Mouse (Mus musculus) spleen, adult 12 weeks (tissue): ENCODE results near the gene AC124502.3.
A peak's percentile ranks its signal among the peaks of the same experiment; 100 is the strongest.
"Not testable (repeated sequence)": the region's sequence is repeated elsewhere in the genome, so short reads cannot be mapped to it uniquely, and the experiment has no call there.

Experiments used
- DNase-seq: peaks from one replicate; pipeline ENCODE4 v3.0.0; 2022; ENCODE audit warnings: low spot score

The AC124502.3 gene

DNA sequence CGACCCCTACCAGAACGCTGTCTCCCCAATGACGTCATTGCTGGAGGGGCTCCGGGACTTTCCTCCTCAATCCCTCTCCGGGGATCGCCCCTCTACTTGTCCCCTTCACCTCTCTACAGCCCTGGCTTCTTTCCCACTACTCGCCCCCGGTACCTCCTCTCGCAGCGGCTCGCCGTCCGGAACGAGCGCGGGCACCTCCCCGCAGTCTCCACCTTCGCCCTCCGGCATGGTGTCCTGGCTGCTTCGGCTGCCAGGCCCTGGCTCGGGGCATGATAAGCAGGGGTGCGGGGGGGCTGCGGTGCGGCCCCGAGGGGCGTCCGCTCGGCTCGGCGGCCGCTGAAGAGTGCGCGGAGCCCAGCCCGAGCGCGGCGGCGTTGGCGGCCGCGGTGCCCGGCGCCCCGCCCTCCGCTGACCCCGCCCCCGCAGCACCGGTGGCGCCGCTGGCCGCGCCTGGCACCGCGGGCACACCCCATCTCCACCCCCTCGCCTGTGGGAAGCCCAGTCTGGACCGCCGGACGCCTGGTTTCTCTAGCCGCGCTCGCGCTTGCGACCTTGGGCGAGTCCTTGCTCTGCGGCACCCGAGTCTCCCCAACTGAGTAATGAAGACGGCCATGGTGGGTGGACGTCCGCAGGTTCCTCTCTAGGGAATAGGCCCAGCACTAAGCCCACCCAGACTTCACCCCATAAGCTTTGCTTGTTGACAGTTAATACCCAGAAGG is 46.6 kb downstream of the AC124502.3 start, which contains the start of gene Tmem151a:
TSS of gene Tmem151a (minus strand) at position 387 of the 719 bp plus-strand sequence.
- DNase-seq = no peak

DNA sequence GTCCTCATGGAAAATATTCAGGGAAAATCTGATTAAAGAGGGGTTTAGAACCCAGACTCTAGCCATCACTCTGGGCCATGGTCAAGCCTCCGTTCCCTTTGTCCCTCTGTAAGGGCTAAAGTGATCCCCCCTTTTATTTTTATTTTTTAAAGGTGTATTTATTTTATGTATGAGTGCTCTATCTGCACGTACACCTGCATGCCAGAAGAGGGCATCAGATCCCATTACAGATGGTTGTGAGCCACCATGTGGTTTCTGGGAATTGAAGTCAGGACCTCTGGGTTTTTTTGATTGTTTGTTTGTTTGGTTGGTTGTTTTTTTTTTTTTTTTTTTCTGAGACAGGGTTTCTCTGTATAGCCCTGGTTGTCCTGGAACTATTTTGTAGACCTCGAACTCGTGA is 47.8 kb downstream of the AC124502.3 start:
- not testable (repeated sequence) for DNase-seq

DNA sequence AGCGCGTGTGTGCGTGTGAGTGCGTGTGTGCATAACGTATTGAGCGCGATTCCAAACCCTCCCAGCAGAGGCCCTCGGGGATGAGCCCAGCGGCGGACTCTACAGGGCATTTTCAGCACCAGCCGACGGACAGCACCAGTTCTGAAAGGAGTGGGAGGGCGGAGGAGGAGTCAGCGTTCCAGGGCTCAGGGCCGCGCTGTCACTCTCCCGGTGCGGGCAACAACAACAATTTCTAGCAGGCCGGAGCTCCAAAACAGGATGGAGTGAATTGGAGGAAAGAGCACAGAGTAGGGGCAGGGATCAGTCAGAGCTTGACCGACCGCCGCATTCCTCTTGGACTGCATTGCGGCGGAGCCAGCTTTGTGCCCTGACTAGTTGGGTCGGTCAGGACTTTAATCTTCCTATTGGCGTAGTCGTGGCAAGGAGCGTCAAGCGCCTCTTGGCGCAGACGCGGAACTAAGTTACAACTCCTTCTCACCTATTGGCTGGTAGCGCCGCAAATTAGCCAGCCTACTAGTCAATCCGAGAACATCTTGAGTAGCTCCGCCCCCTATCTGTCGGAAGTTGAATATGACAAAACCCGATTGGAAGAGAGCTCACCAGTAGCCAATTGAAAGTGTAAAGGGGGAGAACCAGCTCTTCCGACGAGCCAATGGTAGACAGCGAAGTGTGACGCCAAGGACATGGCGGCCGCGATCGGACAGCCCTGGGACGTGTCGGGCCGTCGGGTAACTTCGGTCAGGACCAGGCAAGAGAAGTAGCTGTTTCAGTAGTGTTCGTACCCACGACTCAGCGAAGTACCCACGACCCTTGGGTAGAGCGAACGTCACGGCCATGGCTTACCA is 49.4 kb downstream of the AC124502.3 start, which contains the start of gene Yif1a:
TSS of gene Yif1a (plus strand) at position 655 of the 845 bp plus-strand sequence.
- peak; percentile 82 for DNase-seq

DNA sequence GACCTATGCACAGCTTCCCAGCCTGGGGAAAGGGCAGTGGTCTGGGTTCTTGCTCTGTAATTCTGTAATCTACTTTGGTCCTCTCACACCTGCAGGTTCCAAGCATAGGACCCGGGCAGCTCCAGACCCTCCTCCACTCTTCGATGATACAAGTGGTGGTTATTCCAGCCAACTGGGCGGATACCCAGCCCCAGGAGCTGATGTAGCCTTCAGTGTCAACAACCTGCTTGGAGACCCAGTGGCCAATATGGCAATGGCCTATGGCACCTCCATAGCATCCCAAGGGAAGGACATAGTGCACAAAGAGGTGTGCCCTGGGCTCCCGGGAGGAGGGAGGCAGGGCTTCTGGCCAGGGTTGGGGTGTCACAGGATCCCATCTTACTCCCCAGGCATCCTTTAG is 50.6 kb downstream of the AC124502.3 start:
- DNase-seq = no peak

DNA sequence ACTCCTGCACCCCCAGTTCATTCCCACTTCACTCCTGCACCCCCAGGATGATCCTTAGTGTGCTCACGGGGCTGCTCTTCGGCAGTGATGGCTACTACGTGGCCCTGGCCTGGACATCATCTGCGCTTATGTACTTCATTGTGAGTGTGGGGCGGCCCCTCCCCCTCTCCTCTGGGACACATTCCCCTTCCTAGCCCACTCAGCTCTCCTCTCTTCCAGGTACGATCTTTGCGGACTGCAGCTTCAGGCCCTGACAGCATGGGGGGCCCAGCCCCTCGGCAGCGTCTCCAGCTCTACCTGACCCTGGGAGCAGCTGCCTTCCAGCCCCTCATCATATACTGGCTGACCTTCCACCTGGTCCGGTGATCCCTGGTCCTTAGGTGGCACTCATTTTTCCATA is 53.4 kb downstream of the AC124502.3 start:
- DNase-seq = no peak

DNA sequence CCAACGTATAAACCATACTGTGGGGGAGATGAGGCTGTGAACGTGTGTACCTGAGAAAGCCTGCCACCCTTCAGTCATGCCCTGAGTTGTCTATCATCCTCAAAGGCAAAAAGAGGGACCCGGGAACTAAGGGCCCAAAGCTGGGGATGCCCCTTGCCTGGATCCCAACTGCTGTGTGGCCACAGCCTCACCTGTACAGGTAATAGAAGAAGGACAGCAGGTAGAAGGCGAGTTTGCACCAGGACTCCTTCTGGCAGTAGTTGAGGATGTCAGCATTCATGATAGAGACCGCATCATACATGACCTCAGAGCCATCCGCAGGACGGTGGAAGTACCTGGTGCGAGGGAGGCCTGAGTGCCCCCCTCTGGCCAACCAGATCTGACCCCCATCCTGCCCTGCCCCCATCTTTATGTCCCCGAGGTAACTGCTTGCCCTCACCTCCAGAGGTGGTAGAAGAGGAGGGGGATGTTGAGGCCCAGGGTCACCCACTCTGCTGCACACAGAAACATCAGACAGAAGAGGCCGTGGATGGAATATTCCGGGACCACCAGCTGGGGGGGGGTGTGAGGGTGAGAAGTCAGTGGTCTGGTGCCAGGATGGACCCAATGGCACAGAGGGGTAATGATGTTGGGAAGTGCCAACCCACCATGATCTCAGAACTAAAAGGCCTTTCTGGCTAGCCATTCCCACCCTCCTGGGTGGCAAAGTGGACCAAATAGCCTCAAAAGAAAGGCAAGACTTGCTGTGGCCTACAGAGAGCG is 55.0 kb downstream of the AC124502.3 start:
- DNase-seq = no peak

DNA sequence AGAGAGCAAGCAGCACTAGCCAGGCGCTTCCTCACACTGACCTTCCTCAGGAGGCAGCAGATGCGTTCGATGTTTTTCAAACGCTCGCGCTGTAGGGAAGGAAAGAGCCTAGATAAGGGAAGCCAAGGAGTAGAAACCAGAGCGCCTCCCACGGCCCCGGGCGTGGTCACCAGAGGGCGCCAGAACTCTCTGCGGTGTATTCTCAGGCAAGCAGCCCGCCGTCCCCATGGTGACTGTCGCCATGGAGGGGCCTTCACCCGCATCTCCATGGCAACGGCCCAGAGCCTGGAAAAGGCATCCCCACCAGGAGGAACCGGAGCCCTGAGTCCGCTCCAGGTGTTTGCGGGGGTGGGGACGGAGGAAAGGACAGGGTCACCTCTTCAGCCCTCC is 55.5 kb downstream of the AC124502.3 start:
- DNase-seq = peak; percentile 78

DNA sequence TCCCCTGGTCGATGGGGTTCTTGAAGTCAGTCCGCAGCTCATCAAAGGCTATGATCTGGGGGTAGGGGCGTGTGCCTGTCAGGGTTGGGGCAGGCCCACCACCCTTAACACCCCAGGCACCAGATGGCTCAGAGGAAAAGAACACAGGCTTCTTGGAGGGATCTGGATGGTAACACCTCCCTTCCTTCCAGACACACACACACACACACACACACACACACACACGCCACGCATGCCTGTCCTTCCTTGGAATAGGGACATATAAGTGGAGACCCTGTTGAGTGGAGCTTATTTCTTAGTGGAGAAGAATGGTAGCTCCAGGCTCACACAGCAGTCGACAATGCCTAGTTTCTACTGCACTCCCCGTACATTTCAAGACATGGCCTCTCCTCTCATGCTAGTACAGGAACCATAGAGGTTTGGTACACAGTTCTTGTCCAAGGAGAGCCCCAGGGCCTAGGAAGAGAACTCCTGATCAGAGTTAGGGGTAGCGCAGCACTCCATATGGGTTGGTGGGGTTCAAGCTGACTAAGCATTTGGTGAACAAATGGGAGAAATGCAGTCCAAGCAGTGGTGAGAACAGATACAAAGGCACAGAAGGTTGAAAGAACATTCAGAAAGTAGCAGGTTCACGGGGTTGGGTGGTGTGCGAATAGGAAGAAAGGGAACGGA is 56.2 kb downstream of the AC124502.3 start:
- no peak for DNase-seq

DNA sequence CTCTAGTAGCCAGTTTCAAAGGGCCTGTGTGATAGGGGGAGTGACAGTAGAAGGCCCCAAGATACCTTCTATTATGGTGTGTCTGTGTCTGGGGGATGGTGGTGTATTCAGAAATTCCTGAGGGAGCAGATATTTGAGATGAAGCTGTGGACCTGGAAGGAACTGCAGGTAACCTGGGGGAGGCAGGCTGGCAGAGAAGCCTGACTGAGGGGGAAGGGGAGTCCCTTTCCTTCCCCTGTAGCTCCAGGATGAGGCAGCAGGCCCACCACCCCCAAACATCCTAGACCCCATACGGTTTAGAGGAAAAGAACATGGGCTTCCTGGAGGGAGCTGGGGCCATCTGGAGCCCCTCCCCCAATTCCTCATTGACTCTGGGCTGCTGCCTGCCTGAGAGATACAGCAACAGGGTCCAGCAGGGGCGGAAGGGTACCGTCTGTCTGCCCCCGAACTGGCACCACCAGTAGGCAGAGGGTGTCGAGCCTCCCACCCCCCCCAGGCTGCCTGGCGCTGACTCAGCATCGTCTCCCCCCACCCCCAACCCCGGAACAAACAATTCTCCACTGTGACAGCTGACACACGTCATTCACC is 57.3 kb downstream of the AC124502.3 start:
- DNase-seq = no peak

DNA sequence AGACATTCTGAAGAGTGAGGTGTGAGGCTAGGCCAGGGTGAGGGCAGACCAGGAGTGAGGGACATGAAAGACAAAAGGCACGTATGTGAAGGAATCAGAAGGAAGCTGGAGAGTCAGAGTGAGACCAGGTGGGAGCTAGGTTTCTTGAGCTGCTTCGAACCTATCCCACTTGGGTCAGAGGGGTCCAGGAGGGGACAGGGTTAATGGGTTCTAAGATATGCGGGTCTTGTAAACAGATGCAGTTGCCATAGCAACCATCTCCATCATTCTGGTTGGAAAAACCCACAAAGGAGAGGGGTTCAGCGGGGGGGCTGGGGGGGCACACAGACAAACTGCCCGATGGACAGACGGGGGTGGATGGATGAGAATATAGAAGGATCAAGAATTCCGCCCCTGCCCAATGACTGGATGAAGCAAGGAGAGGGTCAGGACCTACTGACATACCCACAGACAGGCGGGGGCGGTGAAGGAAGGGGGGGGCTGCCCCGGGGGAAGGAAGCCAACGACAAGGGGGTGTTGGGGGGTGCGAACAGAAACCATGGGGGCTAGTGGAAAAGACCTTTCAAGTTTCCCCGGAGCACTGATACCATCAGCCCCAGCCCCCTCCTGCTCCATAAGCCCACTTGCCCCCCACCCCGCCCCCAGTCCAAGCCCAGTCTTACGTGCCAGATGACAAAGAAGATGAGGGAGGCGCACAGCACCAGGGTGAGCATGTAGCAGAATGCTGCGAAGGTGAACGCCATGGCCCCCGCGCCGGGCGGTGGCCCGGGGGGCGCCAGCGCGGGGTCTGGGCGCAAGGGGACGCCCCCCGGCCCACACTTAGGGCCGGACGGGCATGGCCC is 59.1 kb downstream of the AC124502.3 start:
- DNase-seq = no peak

DNA sequence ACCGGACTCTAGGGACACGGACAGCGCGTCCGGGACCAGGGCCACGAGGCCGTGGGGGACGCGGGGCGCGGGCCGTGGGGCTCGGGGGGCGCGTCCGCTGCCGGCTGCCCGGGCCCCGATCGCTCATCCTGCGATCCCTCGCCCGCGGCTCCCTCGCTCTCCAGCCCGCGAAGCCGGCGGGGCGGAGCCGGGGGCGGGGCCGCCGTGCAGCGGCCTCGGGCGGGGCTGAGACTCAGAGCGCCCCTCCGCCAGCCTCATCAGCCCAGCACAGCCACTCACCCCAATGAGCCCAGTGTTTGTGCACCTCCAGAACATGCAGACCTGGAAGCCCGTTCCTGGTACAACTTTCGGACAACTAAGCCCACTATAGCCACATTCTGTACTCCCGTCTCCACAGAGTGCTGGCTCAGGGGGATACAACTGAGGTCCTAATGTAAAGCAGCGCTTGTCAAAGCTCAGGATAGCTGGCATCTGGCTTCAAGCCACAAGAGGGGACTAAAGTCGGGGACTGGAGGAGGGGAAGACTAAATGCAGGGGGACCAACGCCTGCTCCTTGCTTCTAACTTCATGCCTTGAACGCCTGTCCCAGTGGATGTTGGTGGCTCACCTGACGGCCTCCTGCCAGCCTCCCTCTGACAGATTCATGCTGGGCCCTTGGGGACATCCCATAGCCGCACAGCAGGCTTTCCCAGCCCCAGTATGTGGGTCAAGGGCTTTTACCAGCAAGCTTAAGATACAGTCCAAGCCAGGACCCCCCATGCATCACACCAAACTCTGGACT is 59.9 kb downstream of the AC124502.3 start, which contains the start of gene Cnih2:
TSS of gene Cnih2 (minus strand) at position 159 of the 781 bp plus-strand sequence.
- no peak for DNase-seq
